Mouse (Mus musculus) layer of hippocampus, adult 18-20 months (tissue): ENCODE measurements at regions not wholly inside any gene's neighbourhood (a gene's known extent, or its start where the extent isn't known, plus 50 kb on each side); places are given as distances from the start of the nearest gene placed in this dataset.
A peak's percentile ranks its signal among the peaks of the same experiment; 100 is the strongest.

Experiments used
- DNase-seq, 2 experiments: peaks; one replicate each; pipeline ENCODE4 v3.0.0; 2022; ENCODE audit warnings: low spot score in 2 of 2

DNA sequence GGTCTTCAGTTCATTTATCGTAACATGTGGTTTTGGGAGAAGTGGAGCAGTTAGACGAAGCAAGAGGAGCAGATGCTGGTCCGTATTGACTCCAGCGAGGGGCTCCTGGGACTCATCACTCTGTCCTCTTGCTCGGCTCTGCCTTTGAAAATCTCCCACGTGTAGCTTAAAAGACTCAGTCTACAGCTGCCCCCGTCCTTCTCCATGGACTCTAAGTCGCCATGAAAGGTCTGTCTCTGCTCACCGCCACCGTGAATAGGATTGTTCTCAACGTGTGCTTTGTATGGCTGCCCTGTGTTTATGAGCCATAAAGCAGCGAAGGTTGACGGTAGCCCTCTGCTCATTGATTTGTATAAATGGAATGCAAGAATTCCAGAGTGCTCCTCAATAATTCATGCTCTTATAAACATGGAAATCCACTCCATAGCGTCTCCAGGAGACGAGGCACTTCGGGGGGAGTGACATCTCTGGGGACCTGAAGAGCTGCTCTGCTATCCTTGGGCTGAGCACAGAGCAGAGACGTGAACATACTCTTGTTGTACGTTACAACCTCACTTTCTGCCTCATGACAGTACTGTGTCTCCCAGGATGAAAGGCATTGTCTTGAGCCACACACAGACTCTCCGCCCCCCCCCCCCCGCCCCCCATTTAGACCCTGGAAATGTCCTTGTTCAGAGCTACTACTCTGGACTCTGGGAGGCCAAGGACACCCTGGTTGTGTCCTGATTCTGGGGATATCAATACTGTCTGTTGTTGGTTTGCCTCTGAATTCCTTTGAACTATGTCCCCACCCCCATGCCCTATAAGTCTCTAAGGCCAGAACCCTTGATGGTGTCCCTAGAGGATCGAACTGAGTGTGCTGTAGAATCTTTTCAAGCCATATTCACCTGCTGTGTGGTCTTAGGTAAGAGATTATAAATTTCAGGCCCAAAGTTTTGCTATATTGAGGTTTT is 90.8 kb upstream of the Hdac4 start:
- no peak for DNase-seq

DNA sequence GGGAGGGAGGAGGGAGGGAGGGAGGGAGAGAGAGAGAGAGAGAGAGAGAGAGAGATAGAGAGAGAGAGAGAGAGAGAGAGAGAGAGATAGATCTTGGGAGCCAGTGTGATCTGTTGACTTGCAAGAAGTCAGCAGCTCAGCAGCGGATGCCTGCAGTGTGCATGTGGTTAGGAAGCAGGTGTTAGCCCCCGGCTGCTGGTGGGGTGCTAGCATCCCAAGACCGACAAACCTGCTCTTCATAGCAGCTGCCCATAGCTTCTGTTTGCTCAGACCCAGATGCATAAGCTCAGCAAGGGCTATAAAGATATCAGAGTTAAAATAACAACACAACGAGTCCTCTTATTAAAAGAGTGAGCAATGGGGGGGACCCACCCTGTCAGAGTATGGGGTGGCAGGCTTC is 88.7 kb upstream of the Hdac4 start:
- DNase-seq, result no peak

DNA sequence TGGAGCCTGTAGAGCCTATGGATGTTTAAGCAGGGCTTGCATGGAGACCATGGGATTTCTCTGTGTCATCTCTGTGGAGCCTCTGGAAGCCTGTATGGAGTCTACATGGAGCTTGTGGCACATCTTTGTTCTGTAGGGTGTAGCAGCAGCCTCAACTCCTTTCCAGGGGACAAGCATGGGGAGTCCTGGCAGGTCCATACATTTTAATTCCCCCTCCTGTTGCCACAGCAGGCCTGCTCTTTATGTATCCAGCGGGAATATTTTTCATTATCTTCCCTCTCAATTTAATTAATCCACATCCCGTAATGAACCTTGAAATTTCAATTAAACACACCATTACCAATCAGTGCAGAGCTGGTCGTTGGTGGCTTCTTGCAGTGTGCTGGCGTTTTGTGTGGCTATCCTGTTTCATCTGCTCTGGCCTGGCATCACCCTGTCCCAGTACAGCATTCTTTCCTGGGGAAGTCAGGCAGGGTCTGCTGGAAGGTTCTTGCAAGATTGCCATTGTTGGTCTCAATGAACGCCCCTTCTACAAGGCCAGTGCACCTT is 81.8 kb upstream of the Hdac4 start:
- no peak for DNase-seq

DNA sequence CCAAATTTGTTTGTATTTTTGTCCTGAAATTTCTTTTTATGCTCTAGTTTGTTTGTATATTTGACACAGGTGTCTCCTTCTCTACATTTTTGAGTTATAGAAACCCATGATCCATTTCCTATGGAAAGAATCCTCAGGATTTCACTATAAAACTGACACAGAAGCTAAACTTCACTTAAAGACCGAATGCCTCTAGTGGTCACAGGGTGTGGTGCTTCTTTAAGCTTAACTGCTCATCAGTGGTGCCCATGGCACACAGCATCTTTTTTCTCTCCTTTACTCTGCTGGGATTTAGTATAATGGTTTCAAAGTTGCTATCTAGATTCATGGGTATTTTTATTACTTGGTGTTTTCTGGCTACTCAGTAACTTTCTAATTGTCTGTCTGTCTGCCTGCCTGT is 79.9 kb upstream of the Hdac4 start:
- DNase-seq, result no peak

DNA sequence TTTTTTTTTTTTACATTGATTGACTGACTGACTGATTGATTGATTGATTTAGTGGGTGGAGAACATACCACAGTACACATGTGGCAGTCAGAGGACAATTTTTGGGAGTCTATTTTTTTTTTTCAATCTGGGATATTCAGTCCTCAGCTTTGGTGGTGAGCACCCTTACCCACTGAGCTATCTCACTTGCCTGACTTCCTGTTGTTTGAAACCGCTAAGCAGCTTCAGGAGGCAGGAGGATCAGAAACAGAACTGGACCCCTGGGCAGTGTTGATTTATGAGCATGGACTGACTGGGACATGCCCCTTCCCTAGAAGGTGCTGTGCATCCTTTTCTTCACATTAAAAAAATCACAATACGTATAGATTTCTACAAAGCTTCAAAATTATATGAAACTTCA is 78.3 kb upstream of the Hdac4 start:
- DNase-seq, result no peak

DNA sequence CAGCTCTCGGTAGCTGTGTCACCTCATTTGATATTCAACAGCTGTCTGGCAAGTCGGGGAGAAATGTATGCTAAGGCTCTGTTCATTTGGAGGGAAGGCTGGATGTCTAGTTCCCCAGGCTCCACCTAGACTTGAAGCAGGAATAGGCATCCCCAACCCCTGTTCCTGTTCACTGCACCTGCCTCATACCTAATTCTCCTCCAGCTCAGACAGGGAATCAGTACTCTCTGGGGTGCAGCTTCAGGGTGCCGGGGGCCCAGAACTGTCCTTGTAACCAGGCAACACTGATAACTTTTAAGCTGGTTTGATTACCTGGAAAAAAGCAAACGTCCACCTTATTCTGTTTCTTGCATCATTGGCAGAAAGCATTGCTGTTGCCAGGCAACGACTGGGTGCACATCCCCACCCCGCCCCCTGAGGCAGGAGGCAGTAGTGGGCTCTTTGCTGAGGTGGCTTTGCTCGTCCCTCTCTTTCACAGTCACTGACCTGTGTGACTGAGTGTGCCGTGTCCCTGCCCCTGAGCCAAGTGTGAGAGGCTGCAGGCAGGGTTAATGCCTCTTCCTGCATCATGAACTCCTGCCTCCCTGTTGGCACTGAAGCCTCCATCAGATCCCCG is 76.3 kb upstream of the Hdac4 start:
- no peak for DNase-seq

DNA sequence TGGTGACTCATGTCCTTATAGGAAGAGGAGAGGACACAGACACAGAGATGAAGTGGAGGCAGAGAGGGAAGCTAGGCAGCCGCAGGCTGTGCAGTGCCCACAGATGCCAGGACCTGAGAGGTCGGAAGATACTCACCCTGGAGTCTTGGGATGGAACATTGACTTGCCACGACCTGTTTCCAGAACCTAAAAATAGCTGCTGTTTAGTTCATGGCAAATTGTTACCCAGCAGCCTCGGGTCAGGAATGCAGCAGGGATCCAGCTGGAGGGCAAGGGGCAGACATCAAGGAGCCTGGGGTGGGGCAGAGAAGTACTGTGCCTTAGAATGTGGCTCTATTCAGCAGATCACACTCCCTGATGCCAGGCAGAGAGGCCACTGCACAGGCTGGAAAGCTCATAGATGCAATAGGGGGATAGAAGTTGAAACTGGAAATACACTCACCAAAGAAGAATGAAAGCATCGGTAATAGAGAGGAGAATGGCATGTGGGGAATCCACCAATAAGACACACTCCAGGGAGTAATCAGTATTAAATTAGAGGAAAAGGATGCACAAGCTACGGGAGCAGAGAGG is 75.1 kb upstream of the Hdac4 start:
- DNase-seq, result no peak

DNA sequence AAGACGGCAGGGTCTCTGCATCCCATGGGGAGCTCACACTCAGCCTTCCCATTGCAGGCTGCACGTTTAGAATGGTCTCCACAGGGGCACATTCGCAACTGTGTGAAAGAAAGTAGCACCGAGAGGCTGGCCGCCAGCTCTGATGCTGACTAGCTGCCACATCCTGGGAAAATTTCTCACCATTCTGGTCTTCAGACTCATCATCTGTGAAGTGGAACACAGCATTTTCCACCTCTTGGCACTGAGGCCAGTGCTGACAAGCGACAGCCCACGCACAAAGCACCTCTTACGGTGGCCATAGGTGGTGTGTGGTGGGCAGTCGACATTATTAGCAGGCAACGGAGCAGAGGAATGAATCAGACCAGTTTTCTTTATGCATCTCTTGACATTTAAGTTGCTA is 74.0 kb upstream of the Hdac4 start:
- no peak for DNase-seq

DNA sequence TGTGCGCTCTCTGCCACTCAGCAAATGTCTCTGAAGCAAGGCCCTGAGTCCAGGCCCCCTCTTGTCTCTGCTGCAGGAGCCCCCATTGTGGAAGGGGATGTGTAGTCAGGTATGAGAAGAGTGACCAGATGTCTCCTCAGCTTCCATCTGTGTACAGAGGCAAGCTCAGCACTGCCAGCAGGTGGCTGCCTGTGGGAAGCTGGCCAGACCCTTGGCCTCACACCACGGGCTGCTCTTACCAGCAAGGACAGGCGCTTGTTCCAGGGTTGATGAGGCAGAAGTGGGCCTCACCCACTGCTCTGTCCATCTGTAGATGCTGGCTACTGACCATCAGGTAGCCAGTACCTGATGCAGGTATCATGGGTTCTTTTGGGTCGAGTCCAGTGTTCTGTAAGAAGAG is 69.4 kb upstream of the Hdac4 start:
- no peak for DNase-seq

DNA sequence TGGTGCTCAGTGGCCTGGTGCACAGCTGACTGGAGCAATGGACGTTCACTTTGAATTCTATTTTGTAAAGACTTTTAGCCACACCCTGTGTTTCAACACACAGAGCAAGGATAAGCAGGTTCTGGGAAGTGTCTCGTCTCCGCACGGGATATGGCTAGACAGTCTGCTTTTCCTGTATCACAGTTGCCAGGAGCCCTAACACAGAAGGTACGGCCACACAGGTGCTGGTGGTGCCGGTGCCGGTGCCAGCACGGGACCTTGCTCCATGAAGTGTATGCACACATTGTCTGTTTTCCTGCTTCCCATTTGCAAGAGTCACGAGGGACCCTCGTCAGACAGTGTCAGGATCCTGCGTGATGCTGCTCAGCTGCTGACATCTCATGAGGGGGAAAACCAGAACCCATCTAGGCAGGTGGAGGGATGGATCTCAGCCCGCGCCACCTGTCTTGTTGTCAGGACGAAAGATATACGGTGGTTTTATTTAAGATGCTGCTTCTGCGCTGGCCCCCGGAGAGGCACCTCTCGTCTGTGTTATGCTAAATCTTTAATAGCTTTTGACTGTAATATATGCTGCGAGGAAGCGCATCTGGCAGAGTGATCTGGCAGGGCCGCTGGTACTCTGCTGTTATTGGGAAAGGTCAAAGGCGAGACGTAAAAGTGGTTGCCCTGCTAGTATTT is 64.4 kb upstream of the Hdac4 start:
- DNase-seq, result no peak

DNA sequence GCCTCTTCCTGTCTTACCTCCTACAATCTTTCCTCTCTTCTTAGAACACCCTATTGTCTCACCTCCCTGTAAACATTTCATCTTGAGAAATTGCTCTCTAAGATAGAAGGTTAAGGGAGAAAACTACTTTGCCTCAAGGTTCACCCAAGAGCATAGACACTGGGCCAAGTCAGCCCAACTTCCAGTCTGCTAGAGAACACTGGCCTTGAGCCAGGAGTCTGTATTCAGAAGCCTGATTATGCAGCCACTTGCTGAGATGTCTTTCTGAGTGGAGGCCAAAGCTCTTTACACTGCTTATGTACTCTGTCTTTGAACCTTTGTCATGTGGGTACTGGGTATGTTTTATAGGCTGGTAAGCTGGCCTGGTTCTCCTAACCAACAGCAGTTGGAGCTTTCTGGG is 62.5 kb upstream of the Hdac4 start:
- no peak for DNase-seq

DNA sequence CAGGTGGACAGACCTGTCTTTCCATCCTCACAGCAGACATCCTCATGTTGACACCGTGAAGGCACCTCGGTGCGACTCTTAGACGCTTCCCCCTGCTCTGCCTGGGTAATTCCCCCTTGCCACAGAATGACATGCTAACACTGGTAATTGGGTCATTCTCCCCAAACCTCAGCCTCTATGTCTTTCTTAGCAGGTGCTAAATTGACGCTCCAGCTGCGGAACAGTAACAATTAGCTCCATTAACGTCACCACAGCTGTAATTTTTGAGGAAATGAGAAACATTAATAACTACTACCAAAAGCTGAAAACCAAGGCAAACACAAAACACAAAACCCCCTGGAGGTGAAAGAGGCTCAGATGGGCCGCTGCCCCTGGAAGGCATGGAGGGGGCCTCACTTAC is 57.6 kb upstream of the Hdac4 start:
- no peak for DNase-seq

DNA sequence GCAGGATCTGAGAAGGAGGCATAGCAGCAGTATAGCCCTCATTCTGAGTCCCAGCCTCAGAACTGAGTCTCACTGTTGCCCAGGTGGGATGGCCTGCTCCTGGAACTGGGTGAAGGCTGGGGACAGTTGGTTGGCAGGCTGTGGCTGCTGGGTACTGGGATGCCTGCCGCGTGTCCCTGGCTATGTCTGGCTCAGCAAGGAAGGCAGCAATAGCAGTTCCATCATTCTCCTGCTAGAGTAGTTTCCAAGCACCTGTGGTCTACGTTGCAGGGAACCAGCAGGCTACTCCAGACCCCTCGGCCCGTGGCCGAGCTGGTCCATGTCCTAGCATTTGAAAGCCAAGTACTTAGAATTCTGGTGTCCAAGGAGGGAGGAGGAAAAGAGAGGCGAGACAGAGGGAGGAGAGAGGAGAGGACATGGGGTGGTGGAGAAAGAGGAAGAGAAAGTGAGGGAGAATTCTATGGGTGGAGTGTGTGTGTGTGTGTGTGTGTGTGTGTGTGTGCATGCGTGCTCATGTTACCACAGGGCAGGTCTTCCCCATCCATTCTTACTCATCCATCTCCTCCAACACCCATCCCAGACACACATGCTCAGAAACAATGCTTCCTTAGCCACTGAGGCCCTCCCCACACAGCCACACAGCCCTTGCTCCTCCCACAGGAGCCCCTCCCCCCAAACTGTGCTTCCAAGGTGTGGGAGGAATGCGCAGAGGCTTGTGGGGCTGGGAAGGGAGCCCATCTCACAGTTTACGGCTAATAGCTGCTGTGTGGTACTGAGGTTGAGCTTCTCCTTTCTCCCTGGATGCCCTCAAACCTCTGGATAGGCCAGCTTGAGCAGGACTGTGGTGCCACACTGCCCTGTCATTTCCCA is 55.3 kb upstream of the Hdac4 start:
- peak in 1 of 2 experiments; percentile 49 for DNase-seq
